Mouse (Mus musculus) cortical plate, adult 2 months (tissue): ENCODE results near the gene Olfr1447. TPM values are rescaled to one million over a fixed set of nuclear protein-coding genes. Genes with fewer than 3 reads are reported as not detected.

ENCODE experiments used
- H3K27ac ChIP-seq: fragments of 200-500 bp; 2 replicates; pipeline ENCODE4 v1.5.1; 2012; ENCODE audit warnings: low read length, control low read depth, inconsistent platforms; ENCODE audit not compliant: insufficient read depth
- H3K4me1 ChIP-seq: fragments of 200-500 bp; 2 replicates; pipeline ENCODE4 v1.6.1; 2011; ENCODE audit warnings: low read length; ENCODE audit not compliant: control insufficient read depth, insufficient read depth
- H3K4me3 ChIP-seq: fragments of 200-500 bp; 2 replicates; pipeline ENCODE4 v1.5.1; 2011; ENCODE audit warnings: mild to moderate bottlenecking, low read length, control low read depth; ENCODE audit not compliant: insufficient read depth
- CTCF ChIP-seq: fragments of 200-500 bp; IDR thresholded peaks from 2 replicates; pipeline ENCODE4 v1.5.1; 2011; ENCODE audit warnings: mild to moderate bottlenecking, control low read depth, low read length; ENCODE audit not compliant: insufficient read depth; ENCODE audit errors: extremely low read depth
- POLR2A ChIP-seq: fragments of 200-500 bp; IDR thresholded peaks from 2 replicates; pipeline ENCODE4 v1.6.1; 2011; ENCODE audit warnings: mild to moderate bottlenecking, low read length, control low read depth; ENCODE audit not compliant: insufficient read depth; ENCODE audit errors: extremely low read depth
- polyA plus RNA-seq: library from polyadenylated mRNA; depleted of rRNA; stranded (reverse); fragments of >200 nt; gene quantifications from 2 replicates; pipeline ENCODE4 v1.2.3, GENCODE M21; 2012; rRNA removed

Olfr1447 gene
- not detected in 2 replicates for polyA plus RNA-seq

DNA sequence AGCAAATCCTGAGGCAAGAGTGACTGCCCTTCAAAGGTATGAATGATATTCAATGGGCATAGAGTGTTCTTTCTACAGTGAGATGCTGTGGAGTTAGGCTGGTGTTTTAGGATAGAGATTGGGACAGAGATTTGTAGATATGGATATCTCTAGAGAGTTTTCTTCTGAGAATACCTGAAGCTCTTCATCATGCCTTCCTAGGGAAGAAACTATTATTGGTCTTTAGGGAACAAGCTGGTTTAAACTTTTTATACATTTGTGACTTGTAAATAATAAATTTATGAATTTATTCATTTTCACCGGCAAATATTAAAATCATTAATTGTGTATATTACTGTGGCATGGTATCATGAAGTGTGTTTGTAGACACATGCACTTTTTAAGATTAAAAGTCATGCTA, at the start of gene Olfr1447:
Gene Olfr1447, minus strand, starts transcription at position 101 of the 400 bp plus-strand sequence.
- TF ChIP-seq CTCF: no peak
- no peak for TF ChIP-seq POLR2A
- Histone ChIP-seq H3K4me1 (no peaks in the 10 kb centered on the region), H3K27ac (no peak within 1 kb of the TSS), H3K4me3 (no peak within 1 kb of the TSS)

DNA sequence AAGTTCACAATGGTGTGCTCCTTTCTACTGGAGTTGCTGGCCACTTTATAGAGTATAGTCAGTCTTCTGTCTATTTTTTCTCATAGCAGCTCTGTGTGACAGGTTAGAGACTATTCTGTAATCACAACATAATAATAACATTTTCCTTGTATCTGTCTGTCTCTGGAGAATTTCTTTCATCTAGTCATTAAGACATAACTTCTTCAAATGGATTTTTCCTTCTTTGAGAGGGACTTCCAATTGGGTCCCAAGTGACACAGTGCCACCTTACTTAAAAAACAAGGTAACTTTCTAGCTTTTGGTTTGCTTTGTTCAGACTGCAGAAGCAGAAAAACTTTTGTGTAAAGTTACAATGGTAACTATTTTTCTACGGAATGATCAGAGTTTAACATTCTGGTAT, 46.4 kb upstream of the Olfr1447 start, which contains the start of gene Olfr1450:
Gene Olfr1450, plus strand, starts transcription at position 301 of the 400 bp plus-strand sequence.
- no peak for TF ChIP-seq CTCF
- no peak for TF ChIP-seq POLR2A
- no peaks in the 10 kb centered on the region for H3K4me1 ChIP-seq
- H3K4me3 ChIP-seq: no peak within 1 kb of the TSS
- H3K27ac ChIP-seq: no peak within 1 kb of the TSS

DNA sequence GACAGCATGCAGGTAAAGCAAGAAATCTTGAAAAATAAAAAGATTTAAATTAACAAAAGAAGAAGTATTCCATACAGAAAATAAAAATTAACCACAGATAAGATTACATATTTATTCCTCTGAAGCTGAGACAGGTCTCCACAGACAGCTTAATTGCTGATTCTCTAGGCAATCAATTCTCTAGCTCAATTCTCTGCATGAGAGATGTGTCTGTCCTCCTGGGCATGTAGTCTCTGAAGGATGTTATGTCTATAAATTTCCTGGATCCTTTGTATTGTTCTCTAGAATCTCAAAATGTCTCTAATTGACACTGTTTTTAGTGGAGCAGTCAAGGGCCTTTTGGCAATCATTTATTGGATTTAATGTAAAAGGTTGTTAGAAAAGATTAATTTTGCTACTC, 27.0 kb upstream of the Olfr1447 start, which contains the start of gene Olfr1449:
Gene Olfr1449, plus strand, starts transcription at position 301 of the 400 bp plus-strand sequence.
- Histone ChIP-seq H3K4me3 (no peak within 1 kb of the TSS), H3K4me1 (no peaks in the 10 kb centered on the region), H3K27ac (no peak within 1 kb of the TSS)
- TF ChIP-seq CTCF (no peak), POLR2A (no peak)

DNA sequence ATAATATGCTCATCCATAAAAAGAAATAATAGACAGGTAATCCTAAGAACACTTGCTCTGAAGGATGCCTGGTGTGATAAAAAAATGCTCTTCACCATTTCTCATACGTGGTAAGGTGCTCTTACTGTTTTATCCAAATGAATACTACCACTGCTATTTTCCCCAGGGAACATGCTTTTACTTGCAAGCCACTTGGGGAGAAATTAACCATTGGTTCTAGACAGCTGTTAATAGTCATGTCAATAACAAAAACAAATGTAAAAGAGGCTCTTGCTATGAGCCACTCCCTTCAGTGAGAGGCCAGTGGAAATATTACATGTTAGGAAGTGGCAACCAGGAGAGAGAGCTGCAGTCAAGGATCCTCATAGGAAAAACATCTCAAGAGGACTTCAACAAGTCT, 20.8 kb upstream of the Olfr1447 start, which contains the start of gene Olfr1448:
Gene Olfr1448, minus strand, starts transcription at position 101 of the 400 bp plus-strand sequence.
- TF ChIP-seq POLR2A (no peak), CTCF (no peak)
- H3K4me3 ChIP-seq: no peak within 1 kb of the TSS
- H3K27ac ChIP-seq: no peak within 1 kb of the TSS
- H3K4me1 ChIP-seq: no peaks in the 10 kb centered on the region

DNA sequence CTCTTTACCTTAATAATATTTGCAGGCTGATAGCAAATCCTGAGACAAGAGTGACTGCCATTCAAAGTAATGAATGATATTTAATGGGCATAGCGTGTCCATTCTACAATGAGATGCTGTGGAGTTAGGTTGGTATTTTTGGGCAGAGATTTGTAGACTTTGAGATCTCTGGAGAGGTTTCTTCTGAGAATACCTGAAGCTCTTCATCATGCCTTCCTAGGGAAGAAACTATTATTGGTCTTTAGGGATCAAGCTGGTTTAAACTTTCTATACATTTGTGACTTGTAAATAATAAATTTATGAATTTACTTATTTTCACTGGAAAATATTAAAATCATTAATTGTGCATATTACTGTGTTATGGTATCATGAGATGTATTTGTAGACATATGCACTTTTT, 10.1 kb downstream of the Olfr1447 start, which contains the start of gene Olfr1446:
Gene Olfr1446, minus strand, starts transcription at position 101 of the 400 bp plus-strand sequence.
- Histone ChIP-seq H3K27ac (no peak within 1 kb of the TSS), H3K4me3 (no peak within 1 kb of the TSS), H3K4me1 (no peaks in the 10 kb centered on the region)
- TF ChIP-seq POLR2A (no peak), CTCF (no peak)

DNA sequence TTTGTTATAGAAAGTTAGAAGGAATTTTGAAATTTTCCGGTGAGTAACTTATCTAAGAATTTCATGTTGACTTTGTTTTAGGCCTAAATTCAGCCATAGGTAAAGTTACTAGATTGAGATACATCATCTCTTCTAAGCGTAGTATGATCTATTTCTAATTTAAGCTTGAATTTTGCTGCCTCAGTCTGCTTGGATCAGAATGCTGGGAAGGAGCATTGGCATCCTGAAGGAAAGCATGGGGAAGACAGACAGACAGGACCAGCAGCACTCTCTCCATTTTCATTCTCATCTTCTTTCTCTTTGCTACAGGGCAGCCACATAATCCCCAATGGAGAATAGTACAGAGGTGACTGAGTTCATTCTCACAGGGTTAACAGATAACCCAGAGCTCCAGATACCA, 20.0 kb downstream of the Olfr1447 start, which contains the start of gene Olfr1445:
Gene Olfr1445, plus strand, starts transcription at position 301 of the 400 bp plus-strand sequence.
- no peak within 1 kb of the TSS for H3K4me3 ChIP-seq
- H3K4me1 ChIP-seq: no peaks in the 10 kb centered on the region
- TF ChIP-seq CTCF: no peak
- TF ChIP-seq POLR2A: no peak

DNA sequence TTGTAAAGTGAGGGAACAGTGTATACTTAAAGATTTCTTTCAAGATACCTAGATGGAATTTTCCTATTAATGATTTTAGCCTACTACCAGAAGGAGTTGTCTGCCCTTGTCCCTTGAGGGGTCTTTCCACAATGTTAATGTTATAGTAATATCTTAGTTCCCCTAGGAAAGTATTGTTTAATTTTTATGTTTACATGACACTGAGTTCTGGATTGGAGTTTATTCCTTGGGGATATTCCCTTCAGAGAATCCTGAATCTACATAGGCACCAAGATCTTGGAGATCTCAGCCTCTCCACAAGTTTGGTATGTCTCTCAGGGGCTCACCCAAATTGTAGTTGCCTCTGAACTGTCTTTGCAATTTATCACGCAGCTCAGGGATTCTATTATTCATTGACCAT, 46.6 kb downstream of the Olfr1447 start, which contains the start of gene Olfr1444:
Gene Olfr1444, plus strand, starts transcription at position 301 of the 400 bp plus-strand sequence.
- no peak within 1 kb of the TSS for H3K4me3 ChIP-seq
- TF ChIP-seq POLR2A (no peak), CTCF (no peak)
- no peaks in the 10 kb centered on the region for H3K4me1 ChIP-seq
- H3K27ac ChIP-seq: no peak within 1 kb of the TSS

More for the DNA sequence above, 20.0 kb downstream of the Olfr1447 start, which contains the start of gene Olfr1445:
- no peak within 1 kb of the TSS for H3K27ac ChIP-seq

Other genes starting within 250 kb of the Olfr1447 start
- gene Olfr1442, start 233.3 kb downstream of the Olfr1447 start, polyA plus RNA-seq: not detected in 2 replicates
- not detected in 2 replicates for gene Olfr1443, start 225.6 kb downstream of the Olfr1447 start, polyA plus RNA-seq
- gene Keg1, start 208.0 kb downstream of the Olfr1447 start, polyA plus RNA-seq: not detected in 2 replicates
- gene Cntf, start 138.1 kb downstream of the Olfr1447 start, polyA plus RNA-seq: 2.1 and 3.2 TPM in 2 replicates
- 51.3 and 55.9 TPM in 2 replicates for gene Zfp91, start 107.6 kb downstream of the Olfr1447 start, polyA plus RNA-seq
- 2.6 TPM in 2 replicates for gene Lpxn, start 107.5 kb downstream of the Olfr1447 start, polyA plus RNA-seq
- not detected in 2 replicates for gene Gm5244, start 57.1 kb downstream of the Olfr1447 start, polyA plus RNA-seq
- gene Olfr1444, start 46.5 kb downstream of the Olfr1447 start, polyA plus RNA-seq: not detected in 2 replicates
- gene Olfr1445, start 19.9 kb downstream of the Olfr1447 start, polyA plus RNA-seq: not detected in 2 replicates
- gene Olfr1446, start 10.2 kb downstream of the Olfr1447 start, polyA plus RNA-seq: not detected in 2 replicates
- gene Olfr1448, start 20.7 kb upstream of the Olfr1447 start, polyA plus RNA-seq: not detected in 2 replicates
- gene Olfr1449, start 27.1 kb upstream of the Olfr1447 start, polyA plus RNA-seq: not detected in 2 replicates
- not detected in 2 replicates for gene Olfr1450, start 46.5 kb upstream of the Olfr1447 start, polyA plus RNA-seq
- not detected in 2 replicates for gene Olfr1451, start 91.3 kb upstream of the Olfr1447 start, polyA plus RNA-seq
- not detected in 2 replicates for gene Olfr1453, start 124.6 kb upstream of the Olfr1447 start, polyA plus RNA-seq
- gene Olfr1454, start 156.9 kb upstream of the Olfr1447 start, polyA plus RNA-seq: not detected in 2 replicates
- gene Olfr1457, start 194.1 kb upstream of the Olfr1447 start, polyA plus RNA-seq: not detected in 2 replicates
- gene Olfr1458, start 203.0 kb upstream of the Olfr1447 start, polyA plus RNA-seq: not detected in 2 replicates
- gene Olfr1459, start 245.8 kb upstream of the Olfr1447 start, polyA plus RNA-seq: not detected in 2 replicates